Mouse (Mus musculus) right cerebral cortex, postnatal 10 days (tissue): ENCODE measurements around the gene Cib4.

ENCODE experiments used
- DNase-seq, 2 experiments: peaks; one replicate each; pipeline ENCODE4 v3.0.0; 2021; ENCODE audit warnings: low spot score in 2 of 2

The Cib4 gene

DNA sequence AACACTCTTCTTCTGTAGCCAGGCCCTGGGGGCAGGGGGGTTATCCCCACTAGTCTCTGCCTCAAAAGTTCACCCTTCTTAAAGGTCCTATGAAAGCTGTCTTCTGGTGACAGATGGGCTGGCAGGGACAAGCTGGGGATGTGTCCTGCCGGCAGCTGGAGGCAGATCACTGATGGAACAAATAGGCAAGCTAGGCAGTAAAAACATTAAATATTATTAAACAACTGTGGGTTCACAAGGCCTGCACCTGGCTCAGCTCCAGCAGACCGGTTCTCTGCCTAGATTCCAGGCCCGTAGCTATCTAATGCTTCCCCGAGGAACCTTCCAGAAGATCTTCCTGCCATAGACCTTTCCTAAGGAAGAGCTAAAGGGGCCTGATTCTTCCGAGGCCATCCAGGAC is 27.5 kb downstream of the Cib4 start:
- no peak for DNase-seq

DNA sequence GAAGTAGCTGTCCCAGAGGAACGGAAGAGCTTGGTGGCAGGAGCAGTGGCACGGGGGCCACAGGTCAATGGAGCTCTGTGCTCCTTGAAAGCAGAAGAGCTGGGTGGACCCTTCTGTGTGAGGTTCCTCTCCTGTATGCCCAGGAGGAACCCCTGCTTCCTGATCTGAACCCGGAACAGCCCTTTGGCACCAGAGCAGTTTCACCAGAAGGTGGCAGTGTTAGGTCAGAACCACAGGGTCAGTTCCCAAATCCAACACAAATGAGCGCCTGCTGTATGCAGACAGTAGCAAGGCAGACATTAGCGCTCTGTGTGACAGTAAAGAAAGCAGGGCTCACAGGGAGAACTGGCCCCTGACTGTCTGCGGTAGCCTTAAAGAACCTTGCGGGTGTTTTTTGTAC is 29.3 kb downstream of the Cib4 start:
- peak; percentile 37 to 59 for DNase-seq

DNA sequence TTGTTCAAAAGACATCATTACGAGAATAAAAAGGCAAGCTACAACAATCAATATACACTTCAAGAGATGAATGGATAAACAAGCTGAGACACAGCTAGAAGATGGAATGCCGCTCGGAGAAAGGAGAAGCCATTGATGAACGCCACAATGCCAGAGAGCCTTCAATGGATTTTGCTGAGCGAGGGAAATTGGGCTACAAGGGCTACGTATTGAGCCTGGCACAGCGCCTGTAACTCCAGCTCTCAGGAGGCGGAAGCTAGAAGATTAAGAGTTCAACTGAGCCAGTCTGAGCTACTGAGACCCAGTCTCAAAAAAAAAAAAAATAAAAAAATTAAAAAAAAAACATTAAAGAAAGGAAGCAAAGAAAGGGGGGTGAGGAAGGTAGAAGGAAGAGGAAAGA is 32.5 kb downstream of the Cib4 start:
- DNase-seq: no peak

DNA sequence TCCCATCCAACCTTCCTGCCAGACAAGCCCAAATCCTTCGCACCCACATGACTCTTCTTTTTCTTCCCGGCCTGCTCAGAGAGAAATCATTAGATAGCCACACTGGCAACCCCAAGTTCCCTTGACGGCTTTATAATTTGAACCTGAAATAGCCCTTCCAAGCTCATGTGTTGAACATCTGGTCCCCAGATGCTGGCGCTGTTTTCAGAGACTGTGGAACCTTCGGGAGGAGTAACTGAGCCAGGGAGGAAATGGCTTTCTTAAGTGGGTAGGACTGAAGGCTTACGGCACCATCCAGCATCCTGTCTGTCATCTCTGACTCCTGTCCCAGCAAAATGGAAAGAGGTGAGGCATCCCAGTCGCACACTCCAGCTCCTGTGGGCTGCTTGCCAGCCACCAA is 48.3 kb downstream of the Cib4 start:
- DNase-seq: no peak

DNA sequence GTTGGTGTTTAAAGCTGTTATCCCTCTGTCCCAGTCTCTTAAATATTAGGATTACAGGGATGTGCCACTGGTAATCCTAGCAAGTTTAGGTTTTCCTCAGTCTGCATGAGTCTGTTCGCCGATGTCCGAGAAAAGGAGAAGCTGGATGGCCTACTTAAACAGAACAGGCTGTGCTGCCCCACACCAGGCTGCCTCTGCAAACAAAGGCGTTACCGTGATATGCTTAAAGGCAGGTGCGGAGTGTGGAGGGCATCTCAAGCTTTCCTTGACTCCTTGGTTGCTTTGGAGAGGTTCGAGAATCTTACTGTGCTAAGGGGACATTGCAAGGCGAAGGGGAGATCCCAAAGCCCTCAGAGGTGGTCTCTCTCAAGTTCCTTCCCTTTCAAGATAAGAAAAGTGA is 48.8 kb downstream of the Cib4 start:
- no peak for DNase-seq

DNA sequence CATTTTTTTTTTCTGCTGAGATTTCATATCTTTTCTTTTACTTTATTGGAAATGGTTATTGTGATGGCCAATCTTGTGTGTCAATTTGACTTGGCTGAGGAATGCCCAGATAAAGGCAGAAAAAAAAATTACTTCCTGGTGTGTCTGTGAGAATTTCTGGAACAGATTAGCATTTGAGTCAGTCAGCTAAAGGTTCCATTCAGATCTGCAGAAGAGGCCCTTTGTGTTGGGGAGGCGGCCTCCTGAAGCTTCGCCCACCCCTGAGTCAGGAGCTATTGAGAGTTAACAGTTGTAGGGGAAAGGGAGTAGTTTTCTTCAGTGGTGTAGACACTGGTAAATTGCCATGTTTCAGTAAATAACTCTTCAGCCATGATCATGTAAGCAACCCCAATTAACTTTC is 50.3 kb downstream of the Cib4 start:
- no peak for DNase-seq

DNA sequence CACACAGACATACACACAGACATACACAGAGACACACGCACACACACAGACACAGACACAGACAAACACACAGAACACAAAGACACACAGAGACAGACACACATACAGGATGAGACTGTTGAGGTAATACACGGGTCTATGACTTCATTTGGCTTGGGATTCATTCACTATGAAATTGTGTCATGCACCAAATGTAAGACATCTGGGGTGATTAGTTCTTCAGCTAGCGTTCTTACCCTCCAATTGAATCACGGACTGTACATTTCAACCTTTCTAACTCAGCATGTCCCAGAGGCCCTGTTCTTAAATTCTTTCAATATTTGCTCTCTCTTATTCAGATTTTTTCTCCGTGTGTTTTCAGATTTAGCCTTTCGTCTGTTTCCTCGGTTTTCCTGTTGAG is 51.0 kb downstream of the Cib4 start:
- no peak for DNase-seq

DNA sequence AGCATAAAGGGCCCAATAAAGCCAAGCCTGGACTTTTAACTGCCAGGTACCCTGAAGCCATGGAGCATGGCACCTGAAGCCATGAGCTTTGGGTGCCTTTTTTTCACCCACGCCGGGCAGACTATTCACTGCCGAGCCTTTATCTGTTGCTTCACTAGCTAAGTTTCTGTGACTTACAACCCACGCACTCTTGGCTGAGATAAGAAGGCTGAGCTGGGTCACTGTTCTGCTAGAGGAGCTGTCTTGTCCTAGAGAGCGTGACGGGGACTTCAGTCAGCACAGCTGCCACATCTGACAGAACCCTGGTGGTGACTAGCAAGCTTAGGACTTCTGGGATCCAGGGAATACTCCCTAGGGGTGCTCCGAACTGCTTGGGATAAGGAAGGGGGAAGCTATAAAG is 51.9 kb downstream of the Cib4 start:
- no peak for DNase-seq

DNA sequence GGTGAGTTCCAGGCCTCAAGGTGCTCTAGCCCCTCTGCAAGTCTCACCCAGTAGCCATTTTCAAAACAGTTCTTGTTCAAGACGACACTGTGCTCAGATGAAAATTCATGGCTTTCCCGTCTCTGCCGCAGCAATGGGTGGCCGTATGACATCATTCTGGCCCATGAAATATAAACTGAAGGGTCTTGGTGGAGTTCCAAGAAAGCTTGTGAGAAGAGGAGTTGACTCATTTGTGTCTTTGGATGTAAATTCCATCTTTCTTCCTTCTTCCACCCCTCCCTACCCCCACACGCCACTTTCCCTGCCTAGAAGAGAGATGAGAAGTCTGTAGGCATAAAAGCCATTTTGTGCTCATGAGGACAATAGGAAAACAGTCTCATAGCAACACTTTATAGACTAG is 54.8 kb downstream of the Cib4 start:
- no peak for DNase-seq

DNA sequence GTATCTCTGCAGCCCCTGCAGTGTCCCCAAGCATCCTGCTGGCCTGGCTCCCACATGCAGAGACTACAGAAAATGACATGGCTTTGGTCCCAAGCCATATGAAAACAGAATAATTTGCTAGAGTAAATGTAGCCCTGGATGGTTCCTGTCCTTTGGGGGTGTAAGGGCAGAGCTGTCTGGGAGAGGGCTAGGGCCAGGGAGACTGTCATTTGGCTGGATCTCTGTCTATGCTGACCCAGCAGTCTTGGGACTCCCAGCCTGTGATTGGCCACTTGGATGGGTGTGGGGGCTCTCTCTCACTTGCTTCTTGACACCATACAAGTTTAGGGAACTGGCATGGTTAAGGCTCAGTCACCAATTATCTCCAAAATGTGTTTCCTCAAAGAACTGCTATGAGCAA is 55.4 kb downstream of the Cib4 start:
- no peak for DNase-seq

DNA sequence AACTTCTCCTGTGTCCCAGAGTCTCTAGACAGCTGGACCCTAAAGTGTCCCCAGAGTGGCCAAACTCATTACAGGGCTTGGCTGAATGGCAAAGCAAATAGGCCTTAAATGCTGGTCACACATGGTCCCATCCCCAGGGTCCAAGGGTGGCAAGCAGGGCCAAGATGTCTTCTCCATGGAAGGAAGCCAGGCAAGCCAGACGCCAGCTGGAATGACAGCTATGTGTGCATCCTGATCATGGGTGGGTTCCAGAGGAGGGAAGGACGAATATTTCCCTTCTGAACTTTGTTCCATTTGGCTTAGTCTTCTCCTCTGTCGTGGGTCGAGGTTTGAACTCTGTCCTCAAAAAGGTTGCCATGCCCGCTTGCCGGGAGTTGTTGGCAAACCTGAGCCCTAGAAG is 60.5 kb downstream of the Cib4 start:
- no peak for DNase-seq

DNA sequence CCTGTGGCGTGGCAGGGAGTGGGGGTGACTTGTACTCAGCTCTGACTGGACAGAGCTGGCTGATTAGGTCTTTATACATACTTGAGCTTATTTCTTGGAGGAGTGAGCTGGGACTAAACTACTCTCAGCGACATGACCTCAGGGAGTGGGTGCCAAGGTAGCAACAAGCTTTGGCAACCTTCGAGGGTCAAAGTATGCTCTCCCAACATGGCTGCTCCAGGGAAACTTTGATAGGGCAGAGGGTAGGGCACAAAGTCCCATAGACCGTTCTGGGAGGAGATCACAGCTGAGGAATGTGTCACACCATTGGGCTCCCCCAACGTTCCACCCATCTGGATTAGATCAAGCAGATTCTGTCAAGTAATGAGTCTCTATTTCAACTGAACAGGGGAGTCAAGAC is 61.0 kb downstream of the Cib4 start:
- DNase-seq: no peak

DNA sequence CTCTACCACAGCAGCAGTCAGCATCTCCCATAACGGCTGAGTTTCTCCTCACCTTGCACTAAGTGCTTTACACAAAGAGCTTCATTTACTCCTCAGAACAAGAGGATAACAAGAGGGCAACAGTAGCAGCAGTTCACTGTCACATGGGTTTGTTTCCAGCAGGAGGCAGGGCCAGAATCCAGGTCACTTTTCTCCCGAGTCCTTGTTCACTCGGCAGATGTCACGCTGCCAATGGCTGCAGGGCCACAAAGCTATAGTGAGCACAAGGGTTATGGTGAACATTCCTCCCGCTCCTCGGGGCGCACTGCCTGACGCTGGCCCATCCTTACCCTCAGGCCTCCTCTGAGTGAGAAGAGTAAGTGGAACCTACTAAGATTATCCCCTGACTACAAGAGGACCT is 62.1 kb downstream of the Cib4 start:
- no peak for DNase-seq

DNA sequence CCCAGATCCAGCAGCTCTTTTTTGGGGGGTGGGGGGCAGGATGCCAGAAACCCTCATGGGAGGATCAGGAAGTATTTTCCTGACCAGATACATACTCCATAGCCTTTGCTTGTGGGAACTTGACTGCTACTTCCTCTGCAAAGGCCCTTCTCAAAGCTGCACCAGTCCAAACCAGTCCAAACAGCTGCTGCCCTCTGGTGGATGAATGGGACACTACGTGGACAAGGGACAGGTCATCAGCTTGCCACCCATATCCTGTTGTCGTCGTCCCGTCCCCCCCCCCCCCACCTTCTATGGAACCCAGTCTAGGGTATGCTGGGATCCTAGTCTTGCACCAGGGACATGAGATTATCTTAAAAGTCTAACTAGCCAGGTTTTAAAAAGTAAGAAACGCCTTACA is 63.3 kb downstream of the Cib4 start:
- peak; percentile 67 to 79 for DNase-seq

DNA sequence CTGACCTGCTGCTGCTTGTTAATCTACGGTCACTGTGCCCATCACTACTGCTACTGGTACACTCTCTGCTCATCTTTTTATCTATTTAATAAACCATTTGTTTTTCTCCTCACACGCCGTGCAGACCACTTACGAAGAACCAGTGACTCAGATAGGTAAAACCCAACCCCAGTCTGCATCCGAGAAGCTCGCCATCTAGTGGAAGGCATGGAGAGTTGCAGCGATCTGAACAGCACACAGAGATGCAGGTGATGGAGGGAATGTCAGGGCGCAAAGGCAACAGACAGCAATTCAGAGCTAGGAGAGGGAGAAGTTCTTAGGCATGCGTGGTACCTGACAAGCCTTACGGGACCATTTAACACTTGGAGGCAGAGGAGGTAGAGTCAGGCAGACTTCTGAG is 69.1 kb downstream of the Cib4 start:
- DNase-seq: peak in 1 of 2 experiments; percentile 56

DNA sequence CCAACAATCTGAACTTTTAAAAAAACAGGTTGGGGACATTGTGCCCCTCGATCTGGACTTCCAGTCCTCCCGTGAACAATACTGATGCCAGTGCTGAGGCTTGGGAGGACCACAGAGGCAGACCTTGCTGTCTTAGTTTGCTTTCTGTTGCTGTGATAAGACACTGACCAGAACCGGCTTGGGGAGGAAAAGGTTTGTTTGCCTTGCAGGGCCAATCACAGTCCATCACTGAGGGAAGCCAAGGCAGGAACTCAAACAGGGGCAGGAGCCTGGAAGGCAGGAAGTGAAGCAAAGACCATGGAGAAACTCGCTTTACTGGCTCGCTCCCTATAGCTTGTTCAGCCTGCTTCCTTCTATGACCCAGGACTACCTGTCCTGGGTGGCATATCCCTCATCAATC is 73.5 kb downstream of the Cib4 start:
- no peak for DNase-seq

DNA sequence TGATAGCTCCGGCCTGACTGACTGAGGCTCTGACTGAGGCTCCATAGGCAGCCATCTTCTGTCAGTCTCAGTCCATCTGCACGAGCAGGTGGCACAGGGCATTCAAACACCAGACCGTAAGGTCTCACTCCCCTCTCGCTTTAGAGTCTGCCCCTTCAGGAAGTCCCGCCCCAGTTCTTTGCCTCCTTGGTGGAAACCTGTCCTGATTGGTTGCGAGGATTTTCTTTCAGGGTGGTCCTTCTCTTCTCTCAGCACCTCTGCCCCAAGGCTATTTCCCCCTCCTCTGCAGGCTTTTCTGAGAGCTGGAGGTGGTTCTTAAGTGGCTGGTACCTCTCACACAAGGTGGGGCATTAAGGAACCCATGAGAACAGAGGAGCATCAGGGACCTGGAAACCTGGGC is 75.2 kb downstream of the Cib4 start:
- no peak for DNase-seq

DNA sequence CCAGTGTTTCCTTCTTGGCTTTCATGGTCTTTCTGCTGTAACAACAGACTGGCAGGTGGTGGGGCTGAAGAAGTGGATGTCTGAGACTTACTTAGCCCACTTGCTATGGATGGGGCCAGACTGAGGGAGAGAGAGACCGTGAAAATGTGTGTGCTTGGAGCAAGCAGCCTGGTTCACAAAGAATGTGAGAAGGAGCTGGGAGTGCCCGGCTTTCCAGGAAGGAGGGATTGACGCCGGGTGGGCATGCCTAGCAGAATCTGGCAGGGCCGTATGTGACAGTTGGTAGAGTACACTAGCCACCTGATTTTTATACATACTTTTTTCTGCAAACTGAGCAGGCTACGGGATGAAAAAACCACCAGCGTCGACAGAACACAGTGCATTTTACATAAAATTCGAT is 79.3 kb downstream of the Cib4 start:
- peak; percentile 74 to 83 for DNase-seq

DNA sequence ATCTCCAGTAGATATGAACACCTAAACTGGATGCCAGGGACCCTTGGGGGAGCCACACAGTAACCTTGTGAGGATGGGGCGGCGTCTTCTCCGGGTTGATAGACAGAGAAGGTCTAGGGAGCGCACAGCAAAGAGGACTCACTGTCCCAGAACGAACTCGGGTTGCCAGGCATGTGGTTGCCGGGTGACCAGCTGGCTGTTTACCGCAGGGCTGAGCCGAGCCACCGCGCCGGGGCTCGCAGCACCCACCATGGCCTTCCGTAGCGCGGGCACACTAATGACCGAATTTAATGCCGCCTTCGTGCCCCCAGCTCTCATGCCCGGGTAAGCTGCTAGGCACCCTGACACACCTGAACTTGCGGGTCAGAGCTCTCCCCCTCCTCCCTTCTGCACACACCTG is 79.8 kb downstream of the Cib4 start, which contains the start of gene 1700001C02Rik:
Gene 1700001C02Rik (plus strand): TSS at position 187 of the 400 bp plus-strand sequence.
- DNase-seq: peak; percentile 58 to 60

DNA sequence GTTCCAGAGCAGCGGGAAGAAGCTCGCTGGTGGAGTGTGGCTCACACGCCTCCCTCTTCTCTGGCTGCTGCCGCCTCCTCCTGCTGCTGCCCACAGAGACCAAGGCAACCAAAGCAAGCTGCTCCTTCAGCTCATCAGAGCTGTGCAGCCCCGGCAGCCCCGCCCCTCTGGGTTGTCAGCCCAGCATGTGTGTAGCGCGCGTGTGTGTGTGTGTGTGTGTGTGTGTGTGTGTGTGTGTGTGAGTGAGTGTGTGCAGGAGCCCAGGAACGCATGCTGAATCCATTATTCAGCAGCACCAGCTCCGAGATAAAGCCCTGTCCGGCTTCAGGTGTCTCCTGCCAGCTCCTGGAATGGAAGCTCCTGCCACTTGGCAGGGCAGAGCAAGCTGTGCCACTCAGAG is 83.8 kb downstream of the Cib4 start, which contains the start of gene Otof:
Gene Otof (minus strand): TSS at position 112 of the 400 bp plus-strand sequence.
- DNase-seq: peak; percentile 85 to 90

DNA sequence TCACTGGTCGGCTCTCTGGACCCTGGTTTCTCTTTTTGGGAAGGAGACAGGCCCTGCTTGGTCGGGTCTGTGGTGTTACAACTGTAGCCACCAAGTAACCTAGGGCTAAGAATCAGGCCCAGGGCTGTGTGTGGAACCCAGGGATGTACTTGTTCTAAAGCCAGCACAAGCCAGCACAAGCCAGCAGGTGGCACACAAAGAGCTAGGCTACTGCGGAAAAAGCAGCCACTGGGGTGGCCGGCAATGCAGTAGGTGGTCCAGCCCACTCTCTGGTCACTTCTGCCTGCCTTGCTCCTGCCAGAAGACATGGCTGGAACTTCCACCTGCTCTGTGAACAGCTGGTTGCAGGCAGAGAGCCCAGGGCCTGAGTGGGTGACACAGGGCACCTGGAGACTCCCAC is 85.5 kb downstream of the Cib4 start:
- peak in 1 of 2 experiments; percentile 47 for DNase-seq

DNA sequence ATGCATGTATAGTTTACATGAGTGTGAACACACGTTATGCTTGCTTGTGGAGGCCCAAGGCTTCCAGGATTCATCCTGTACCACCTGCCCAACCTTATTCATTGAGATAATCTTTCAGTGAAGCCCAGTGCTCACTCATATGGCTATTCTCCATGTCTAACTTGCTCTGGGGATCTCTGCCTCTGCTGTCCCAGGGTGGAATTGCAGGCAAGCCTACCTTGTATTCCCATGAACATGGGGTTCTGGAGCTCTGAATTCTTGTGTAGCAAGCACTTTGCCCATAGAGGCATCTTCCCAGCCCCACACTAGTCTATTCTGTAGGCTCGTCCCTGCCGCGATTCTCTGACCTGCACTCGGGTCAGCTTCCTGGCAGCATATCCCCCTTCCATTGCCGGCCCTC is 89.6 kb downstream of the Cib4 start:
- DNase-seq: no peak

DNA sequence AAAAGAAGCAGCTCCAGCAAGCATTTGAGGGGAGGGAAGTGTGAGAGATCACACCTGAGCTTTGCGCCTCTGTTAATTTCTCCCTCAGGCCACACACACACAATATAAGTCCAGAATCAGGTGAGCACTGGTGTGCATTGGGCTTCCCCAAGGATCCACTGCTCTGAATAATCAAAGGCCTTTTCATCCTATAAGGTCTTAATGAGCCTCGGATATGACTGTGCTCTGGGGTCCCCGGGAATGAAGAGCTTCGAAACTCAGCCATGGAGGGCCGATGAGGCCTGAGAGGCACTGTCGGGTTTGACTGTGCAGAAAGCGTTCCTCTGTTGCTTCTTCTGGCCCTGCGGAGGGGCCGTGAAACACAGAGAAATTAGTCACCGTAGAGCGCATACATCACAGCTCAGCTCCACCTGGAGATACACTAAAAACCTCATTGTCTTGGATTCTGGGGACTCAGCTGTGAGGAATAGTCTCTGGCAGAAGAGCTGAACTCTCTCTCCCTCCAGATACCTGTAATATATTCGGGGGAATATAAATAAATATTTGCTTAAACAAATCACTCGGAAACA is 101.2 kb downstream of the Cib4 start:
- DNase-seq: no peak

DNA sequence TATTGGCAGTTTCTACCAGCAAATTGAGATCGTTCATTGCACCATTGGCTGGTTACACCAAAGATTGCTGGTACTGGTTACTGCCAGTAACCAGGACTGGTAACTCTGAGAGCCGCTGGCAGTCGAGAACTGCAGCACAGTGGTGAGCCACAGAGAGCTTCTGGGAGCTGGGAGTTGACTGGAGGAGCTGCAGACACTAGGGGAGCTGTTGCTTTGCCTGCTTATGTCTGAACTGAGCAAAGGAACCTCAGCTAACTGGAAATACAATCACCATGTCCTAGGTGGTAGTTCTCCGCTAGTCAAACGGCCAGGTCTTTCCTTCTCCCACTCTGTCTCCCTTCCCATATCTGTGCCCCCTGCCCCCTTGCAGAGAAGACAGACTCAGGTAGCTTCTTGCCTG is 103.4 kb downstream of the Cib4 start:
- no peak for DNase-seq
